Mouse (Mus musculus) MEL (cell line): Measurements from ENCODE around the gene Dglucy.

ENCODE experiments used
- CTCF ChIP-seq, 3 experiments: IDR thresholded peaks in 2 of 3; conservative IDR thresholded peaks in 1 of 3; 2 replicates each; pipeline ENCODE4 v1.5.1; 2011 to 2012; ENCODE audit warnings: low read length in 3 of 3, low read depth in 2 of 3, mild to moderate bottlenecking in 2 of 3, improper control_type of control experiment in 1 of 3, inconsistent platforms in 1 of 3, mixed read lengths in 1 of 3, moderate library complexity in 1 of 3; ENCODE audit not compliant: control insufficient read depth in 1 of 3, insufficient read depth in 1 of 3, poor library complexity in 1 of 3, severe bottlenecking in 1 of 3
- EP300 ChIP-seq, 2 experiments: IDR thresholded peaks; 2 replicates each; pipeline ENCODE4 v1.6.1; 2011; ENCODE audit warnings: improper control_type of control experiment in 2 of 2, low read length in 2 of 2, low read depth in 1 of 2, mild to moderate bottlenecking in 1 of 2
- HCFC1 ChIP-seq: IDR thresholded peaks from 2 replicates; pipeline ENCODE4 v1.6.1; 2012; ENCODE audit warnings: low read depth, mild to moderate bottlenecking, inconsistent platforms, low read length, improper control_type of control experiment, moderate library complexity
- JUND ChIP-seq: IDR thresholded peaks from 2 replicates; pipeline ENCODE4 v1.6.1; 2011; ENCODE audit warnings: low read depth, mild to moderate bottlenecking, improper control_type of control experiment, low read length
- TAL1 ChIP-seq: IDR thresholded peaks from 2 replicates; pipeline ENCODE4 v1.6.1; 2012; ENCODE audit warnings: mild to moderate bottlenecking, inconsistent platforms, low read length, moderate library complexity, mixed read lengths
- USF1 ChIP-seq: IDR thresholded peaks from 2 replicates; pipeline ENCODE4 v1.6.1; 2014; ENCODE audit warnings: low read depth, mild to moderate bottlenecking, inconsistent platforms, low read length, improper control_type of control experiment, moderate library complexity
- USF2 ChIP-seq, 2 experiments: IDR thresholded peaks; 2 replicates each; pipeline ENCODE4 v1.6.1; 2011 to 2012; ENCODE audit warnings: improper control_type of control experiment in 2 of 2, low read length in 2 of 2, borderline replicate concordance in 1 of 2, inconsistent platforms in 1 of 2, low read depth in 1 of 2, mild to moderate bottlenecking in 1 of 2; ENCODE audit not compliant: insufficient read depth in 1 of 2
- ZC3H11A ChIP-seq: IDR thresholded peaks from 2 replicates; pipeline ENCODE4 v1.6.1; 2012; ENCODE audit warnings: low read depth, mild to moderate bottlenecking, inconsistent platforms, low read length, improper control_type of control experiment
- ZKSCAN1 ChIP-seq: IDR thresholded peaks from 2 replicates; pipeline ENCODE4 v1.6.1; 2012; ENCODE audit warnings: low read depth, mild to moderate bottlenecking, inconsistent platforms, low read length, improper control_type of control experiment, moderate library complexity
- ZMIZ1 ChIP-seq: IDR thresholded peaks from 2 replicates; pipeline ENCODE4 v1.6.1; 2012; ENCODE audit warnings: low read depth, mild to moderate bottlenecking, inconsistent platforms, low read length, improper control_type of control experiment, moderate library complexity

DNA sequence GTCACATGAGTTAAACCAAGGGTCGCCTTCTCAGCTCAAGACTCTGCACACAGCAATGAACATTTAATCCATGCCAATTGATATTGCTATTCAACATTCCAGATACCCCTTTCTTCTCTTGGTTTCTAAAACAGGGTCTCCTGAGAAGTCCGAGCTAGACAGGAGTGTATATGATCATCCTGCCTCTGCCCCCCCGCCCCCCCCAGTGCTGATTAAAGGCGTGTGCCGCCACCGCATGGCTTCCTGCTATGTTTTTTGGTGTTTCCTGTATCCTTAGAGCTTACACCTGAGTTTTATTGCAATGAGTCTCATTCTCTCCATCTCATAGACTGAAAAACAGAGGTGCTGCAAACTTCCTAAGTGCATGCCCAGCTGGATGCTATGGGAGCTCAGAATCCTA is 122.5 kb downstream of the Dglucy start:
- TF ChIP-seq CTCF (IDR thresholded peaks at IDR 0.05 in 2 of 3, conservative IDR thresholded peaks at IDR 0.05 in 1 of 3; ENCODE audit: control insufficient read depth in 1 of 3, insufficient read depth in 1 of 3, low read depth in 2 of 3, low read length in 3 of 3, poor library complexity in 1 of 3, severe bottlenecking in 1 of 3): no peak
- TF ChIP-seq HCFC1: no peak
- TF ChIP-seq TAL1: no peak
- TF ChIP-seq USF1: no peak
- no peak for TF ChIP-seq ZKSCAN1
- TF ChIP-seq ZMIZ1: no peak
- no peak for TF ChIP-seq JUND
- TF ChIP-seq USF2 (IDR thresholded peaks at IDR 0.05; ENCODE audit: borderline replicate concordance in 1 of 2, insufficient read depth in 1 of 2, low read depth in 1 of 2, low read length in 2 of 2): no peak
- TF ChIP-seq ZC3H11A: no peak
- TF ChIP-seq EP300 (IDR thresholded peaks at IDR 0.05; ENCODE audit: low read depth in 1 of 2, low read length in 2 of 2): no peak
